Mouse (Mus musculus) Muller cell, postnatal 12 days (primary cell): ENCODE measurements at regions not wholly inside any gene's neighbourhood (a gene's known extent, or its start where the extent isn't known, plus 50 kb on each side); places are given as distances from the start of the nearest gene placed in this dataset.

Source experiments
- DNase-seq: peaks from one replicate; pipeline ENCODE4 v3.0.0-alpha.2; 2015; ENCODE audit errors: inconsistent ontology term

DNA sequence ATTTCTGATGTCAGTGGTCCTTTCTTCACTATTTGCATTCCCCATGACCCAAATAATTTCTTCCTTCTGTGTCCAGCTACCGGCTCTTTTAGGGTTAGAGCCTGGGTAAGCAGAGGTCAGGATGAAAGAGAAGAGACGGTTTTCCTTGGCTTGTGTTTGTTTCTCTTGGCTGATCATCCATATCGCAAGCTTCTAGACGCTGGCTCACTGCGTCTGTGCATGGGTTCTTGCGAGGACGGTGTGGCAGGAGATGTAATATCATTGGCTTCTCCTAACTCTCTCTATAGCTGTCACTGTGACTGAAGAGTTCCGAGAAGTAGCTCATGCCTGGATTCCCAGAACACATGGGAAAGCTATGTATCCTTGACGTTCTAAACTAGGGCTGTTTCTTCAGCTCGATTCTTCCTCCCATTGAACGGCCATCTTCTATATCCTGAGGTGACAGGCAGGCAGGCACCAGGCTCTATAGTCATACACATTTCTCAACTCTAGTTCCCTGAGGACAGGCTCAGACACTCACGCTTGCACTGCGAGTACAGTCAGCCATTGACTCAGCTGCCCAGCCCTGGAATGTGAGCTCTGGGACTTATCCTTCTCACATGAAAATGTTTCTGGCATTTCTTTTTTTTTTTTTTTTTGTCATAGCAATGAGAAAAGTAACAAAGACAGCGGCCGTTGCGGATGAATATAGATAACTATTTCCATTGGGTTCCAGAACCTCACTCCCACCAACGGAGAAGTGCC, 85.0 kb downstream of the Bach1 start:
- peak; percentile 27 for DNase-seq

DNA sequence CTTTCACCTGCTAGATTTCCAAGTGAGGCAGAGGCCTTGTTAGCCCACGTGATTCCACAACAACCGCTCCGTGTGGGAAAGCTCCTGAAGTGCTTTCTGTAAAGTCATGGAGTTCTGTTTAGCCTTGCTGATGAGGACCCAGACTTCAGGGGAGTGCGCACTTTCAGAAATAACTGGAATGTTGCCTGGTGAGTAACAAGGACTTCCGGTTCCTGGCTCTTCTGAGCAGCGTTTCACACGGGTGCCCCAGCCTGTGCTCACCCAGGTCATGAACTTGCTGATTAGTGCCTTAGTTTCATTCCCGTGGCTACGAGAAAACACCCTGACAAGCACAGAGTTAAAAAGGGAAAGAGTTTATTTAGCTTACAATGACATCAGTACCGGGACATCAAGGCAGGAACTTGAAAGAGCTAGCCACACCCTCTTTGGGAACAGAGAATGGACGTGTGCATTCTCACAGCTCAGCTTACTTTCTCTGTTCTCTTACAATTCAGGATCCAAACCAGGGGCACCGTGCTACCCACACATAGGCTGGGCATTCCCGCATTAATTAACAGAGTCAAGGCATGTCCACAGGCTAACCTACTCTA, 85.8 kb downstream of the Bach1 start:
- peak; percentile 40 for DNase-seq

DNA sequence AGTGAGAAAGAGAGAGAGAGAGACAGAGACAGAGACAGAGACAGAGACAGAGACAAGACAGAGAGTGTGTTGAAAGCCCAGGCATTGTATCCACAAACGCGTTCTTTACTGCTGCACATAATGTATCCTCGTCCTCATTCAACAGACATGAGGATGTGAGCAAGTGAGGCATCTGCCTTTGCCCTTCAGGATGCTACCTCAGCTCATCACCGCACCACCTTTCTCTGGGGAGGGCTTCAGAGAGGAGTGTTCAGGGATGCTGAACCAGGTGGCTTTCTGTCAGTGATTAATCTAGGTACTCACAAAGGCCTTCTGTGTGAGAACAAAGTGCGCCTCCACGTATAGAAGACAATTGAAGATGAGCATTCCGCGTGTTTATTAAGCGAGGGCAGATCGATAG, 90.8 kb downstream of the Bach1 start:
- DNase-seq = no peak

DNA sequence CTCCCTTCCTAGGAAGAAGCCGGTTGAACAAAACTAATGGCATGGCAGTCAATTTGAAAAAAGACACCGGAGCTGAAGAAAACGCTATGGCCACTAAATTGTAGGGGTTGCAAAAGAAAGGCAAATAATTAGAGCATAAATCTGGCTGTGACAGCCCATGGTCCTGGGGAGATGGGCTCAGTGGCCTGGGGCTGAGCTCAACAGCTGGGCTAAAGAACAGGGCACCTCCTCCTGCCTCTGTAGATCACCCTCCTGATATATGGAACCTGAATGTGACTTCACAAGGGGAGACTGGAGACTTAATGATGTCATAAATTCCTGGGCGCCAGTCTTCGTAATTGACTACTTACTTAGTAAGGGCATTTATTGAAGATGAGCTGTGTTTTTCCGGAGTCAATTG, 91.2 kb downstream of the Bach1 start:
- DNase-seq = no peak

DNA sequence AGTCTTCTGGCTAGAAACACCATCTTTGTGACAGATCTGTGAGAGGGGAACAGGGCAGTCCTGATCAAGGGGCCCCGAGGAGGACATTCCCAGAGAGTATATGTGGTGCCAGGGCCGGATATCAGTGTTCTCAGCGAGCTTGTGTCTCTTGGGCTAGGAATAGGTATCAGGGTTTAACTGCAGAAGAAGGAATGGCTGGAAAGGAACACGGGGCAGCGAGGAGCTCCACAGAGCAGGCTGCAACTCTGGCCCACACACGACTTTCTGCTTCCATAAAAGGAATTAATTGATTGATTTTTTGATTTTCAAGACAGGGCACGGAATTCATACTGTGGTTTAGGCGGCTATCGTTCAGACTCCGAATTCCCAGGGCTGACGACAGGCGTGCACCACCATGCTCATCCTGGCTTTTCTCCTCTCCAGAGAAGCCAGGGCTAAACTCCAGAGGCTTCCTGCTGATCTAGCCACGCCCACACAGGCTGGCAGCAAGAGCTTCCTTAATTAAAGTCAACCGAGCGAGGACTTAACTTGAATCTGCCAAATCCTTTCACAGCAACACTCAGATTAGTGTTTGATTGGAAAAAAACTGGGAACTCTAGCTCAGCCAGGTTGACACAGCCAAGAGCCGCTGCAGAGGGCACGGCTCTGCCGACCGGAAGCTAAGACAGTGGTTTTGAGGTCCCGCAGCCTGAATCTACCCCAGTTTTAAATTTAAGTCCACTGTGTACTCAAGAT, 97.9 kb downstream of the Bach1 start:
- DNase-seq = peak; percentile 80

DNA sequence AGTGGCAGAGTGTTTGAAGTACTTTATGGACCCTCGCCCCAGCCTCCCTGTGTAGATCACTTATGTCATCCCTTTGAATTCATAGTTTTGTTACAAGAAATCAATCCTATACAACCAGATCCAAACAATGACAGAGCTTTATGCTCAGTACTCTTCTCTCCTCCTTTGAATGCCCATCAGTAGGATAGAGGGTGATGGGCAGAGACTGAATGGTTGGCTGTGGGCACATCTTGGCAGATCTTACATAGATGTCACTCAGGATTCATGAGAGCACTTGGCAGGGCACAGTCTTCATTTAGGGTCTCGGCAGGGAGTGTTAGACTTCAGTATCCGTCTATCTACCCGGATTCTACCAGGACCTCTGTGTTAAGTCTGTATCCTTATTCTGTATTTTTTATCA, 103.6 kb downstream of the Bach1 start:
- no peak for DNase-seq

DNA sequence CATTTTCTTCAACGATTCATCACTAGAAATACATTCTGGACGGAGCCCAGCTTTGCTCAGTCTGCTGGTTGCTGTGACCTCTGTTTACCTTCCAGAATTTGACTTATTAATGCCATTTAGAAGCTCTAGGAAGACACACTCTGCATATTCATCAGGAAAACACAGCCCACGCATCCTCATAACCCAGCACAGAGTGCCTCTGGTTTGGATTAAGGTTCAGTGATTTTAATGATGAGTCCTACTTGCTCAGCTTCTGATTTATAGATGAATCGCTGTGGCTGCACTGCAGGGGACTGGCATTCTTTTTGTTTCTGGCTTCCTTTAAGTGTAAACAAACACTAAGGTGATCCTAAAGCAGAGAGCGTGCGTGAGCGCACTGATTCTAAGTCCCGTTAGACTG, 118.8 kb downstream of the Bach1 start:
- DNase-seq = peak; percentile 14

DNA sequence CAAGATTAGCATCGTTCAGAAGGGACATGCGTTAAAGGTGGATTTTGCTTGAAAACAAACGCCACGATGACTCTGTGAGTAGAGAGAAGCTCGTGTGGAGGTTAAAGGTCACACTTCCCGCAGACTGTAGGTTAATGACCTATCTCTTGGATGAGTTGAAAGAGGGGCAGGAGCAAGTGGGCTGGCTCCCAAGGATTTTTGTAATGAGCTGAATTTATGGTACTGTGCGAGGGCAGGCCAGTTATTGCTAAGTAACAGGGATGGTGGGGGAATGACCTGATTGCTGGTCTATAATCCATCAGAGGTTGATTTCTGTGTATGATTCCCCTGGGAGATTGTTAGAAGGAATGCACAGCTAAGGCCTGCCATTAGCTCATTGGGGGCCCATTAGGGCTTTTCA, 135.6 kb downstream of the Bach1 start:
- DNase-seq = no peak

DNA sequence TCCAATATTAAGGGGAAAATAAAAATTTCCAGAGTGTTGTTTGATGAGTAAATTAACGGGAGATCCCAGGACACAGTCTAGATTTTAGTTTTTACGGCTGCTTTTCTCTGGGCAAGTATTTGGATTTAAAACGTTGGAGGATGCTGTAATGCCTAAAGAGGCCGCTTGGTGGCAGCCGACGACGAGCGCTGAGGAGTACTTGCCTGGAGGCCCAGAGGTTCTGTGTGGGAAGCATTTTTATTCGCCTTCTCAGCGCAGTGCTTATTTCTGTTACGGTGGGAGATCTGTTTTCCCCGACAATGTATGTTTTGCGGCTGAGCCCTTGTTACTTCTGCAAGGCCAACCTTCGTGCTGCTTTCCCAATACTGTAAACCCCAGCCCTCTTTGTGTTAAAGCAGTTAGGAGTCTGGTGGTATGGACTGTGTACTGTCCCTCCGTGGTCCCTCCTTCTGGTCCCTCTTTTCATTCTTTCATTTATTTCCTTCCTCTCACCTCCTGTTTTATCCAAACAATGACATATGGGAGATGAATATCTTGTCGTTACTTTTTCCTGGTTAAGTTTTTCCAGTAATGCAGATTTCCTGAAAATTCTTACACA, 142.3 kb downstream of the Bach1 start:
- DNase-seq = peak; percentile 35
